Mouse (Mus musculus) olfactory bulb, adult 2 months (tissue): ENCODE measurements around the gene Ewsr1. TPM values are rescaled to one million over a fixed set of nuclear protein-coding genes. Genes with fewer than 3 reads are reported as not detected.

Experiments
- H3K27ac ChIP-seq: fragments of 200-500 bp; 2 replicates; pipeline ENCODE4 v1.5.1; 2012; ENCODE audit warnings: low read depth, low read length; ENCODE audit not compliant: insufficient read depth
- H3K4me1 ChIP-seq: fragments of 200-500 bp; 2 replicates; pipeline ENCODE4 v1.6.1; 2012; ENCODE audit warnings: low read length; ENCODE audit not compliant: control insufficient read depth, insufficient read depth
- H3K4me3 ChIP-seq: fragments of 200-500 bp; 2 replicates; pipeline ENCODE4 v1.5.1; 2012; ENCODE audit warnings: mild to moderate bottlenecking, low read depth, low read length, moderate library complexity; ENCODE audit not compliant: insufficient read depth
- CTCF ChIP-seq: fragments of 200-500 bp; IDR thresholded peaks from 2 replicates; pipeline ENCODE4 v1.5.1; 2012; ENCODE audit warnings: low read depth, mild to moderate bottlenecking, low read length, moderate library complexity; ENCODE audit not compliant: insufficient read depth
- POLR2A ChIP-seq: fragments of 200-500 bp; IDR thresholded peaks from 2 replicates; pipeline ENCODE4 v1.6.1; 2012; ENCODE audit warnings: mild to moderate bottlenecking, low read depth, low read length, moderate library complexity; ENCODE audit not compliant: insufficient read depth
- WGBS: fragments of 180-500 bp; shearing (Covaris S2); methylation state at CpG from one replicate; pipeline ENCODE4 v1.1.7; 2018; 5-methylcytosine and 5-hydroxymethylcytosine counted together
- polyA plus RNA-seq: library from polyadenylated mRNA; stranded (reverse); fragments of >200 nt; gene quantifications from 2 replicates; pipeline ENCODE4 v1.2.4, GENCODE M21; 2012; ENCODE audit warnings: low replicate concordance; ENCODE audit not compliant: missing spikeins, insufficient read depth, insufficient read length

Ewsr1 gene
- 1,053 and 1,293 TPM in 2 replicates for polyA plus RNA-seq

DNA sequence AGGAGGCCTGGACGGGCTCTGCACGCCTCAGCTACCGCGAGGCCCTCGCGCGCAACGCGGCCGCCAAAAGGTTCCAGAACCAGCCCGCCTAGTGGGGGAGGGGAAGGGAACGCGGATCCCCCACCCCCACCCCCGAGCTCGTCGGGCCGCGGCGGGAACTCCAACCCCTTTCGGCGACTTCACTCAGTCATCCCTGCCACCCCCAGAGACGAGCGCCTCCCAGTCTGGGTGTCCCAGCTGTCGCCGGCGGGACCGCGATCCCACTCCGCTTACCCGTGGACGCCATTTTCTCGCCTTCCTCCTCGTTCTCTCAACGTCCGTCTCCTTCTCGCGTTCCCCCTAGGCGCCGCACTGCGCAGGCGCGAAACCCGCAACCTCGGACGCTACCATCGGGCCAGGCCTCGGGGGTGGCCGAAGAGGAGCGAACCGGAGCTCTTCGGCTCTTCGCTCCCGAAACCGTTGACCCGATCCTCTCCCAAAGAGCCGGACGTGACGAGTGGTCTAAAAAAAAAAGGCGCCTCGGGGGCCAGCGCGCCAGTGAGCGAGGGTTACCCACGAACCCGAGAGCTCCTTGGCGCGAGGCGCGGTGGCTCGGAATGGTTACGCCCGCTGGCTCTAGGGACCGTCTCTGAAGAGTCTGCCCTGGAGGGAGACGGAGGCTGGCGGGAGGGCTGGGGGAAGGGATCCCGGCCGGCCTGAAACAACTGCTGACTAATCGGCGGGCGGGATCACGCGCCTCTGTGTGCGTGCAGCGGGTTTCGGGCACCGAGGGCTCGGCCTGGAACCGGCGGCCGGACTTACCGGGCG is at the start of gene Ewsr1, which contains the start of gene Rhbdd3:
Gene Ewsr1 (minus strand): TSS at position 531 of the 807 bp plus-strand sequence.
Gene Rhbdd3 (plus strand): TSS at position 191 of the 807 bp plus-strand sequence.
- Histone ChIP-seq H3K4me1 (peaks cover 15% of the 10 kb centered on the region), H3K4me3 (peak within 1 kb of the TSS; percentile 89), H3K27ac (peak within 1 kb of the TSS; percentile 98)
- under 1% methylated on average over 92 of the region's 92 CpGs for WGBS
- TF ChIP-seq CTCF (no peak), POLR2A (peak; percentile 68)

- H3K4me1 ChIP-seq: peaks cover 14% of the 10 kb centered on the region
- no peak for TF ChIP-seq CTCF
- no peak for TF ChIP-seq POLR2A
- no peak overlapping the region for H3K4me3 ChIP-seq
- WGBS: 93% methylated on average over 3 of the region's 3 CpGs
- no peak overlapping the region for H3K27ac ChIP-seq
These were observed 46.5 kb upstream of the Ewsr1 start for GRCm38 (mm10) chr11:5145600-5145999.

GRCm38 (mm10) chr11:5141965-5142364 is 42.9 kb upstream of the Ewsr1 start:
- 96% methylated on average over 2 of the region's 2 CpGs for WGBS
- no peak overlapping the region for H3K27ac ChIP-seq
- no peak overlapping the region for H3K4me3 ChIP-seq
- H3K4me1 ChIP-seq: peaks cover 10% of the 10 kb centered on the region
- TF ChIP-seq CTCF: no peak
- no peak for TF ChIP-seq POLR2A

DNA sequence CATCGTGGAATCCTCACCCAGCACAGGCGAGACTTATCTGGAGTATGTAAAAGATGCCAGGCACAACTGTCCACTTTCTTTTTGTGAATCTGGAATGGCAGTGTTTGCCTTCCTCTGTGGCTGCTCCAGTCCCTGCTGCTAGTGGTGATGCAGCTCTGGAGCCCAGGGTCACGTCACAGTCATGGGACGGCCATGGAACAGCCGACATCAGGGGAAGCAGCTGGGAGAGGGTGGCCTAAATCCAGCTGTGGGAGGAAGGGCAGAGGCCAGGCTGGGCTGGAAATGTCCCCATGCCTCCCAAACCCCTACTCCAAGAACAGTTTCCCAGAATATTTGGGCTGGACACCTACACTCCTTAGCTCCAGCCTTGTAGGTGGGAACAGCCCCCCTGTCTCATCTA is 42.2 kb upstream of the Ewsr1 start:
- no peak for TF ChIP-seq POLR2A
- TF ChIP-seq CTCF: no peak
- no peak overlapping the region for H3K27ac ChIP-seq
- 92% methylated on average over 5 of the region's 5 CpGs for WGBS
- H3K4me1 ChIP-seq: peaks cover 7% of the 10 kb centered on the region
- H3K4me3 ChIP-seq: no peak overlapping the region

- Histone ChIP-seq H3K4me1 (peaks cover 7% of the 10 kb centered on the region), H3K27ac (no peak overlapping the region), H3K4me3 (no peak overlapping the region)
- WGBS: 44% methylated on average over 8 of the region's 8 CpGs
- TF ChIP-seq CTCF (no peak), POLR2A (no peak)
These were observed 41.6 kb upstream of the Ewsr1 start for GRCm38 (mm10) chr11:5140619-5141018.

GRCm38 (mm10) chr11:5139372-5139771 is 40.3 kb upstream of the Ewsr1 start:
- peaks cover 7% of the 10 kb centered on the region for H3K4me1 ChIP-seq
- 92% methylated on average over 9 of the region's 9 CpGs for WGBS
- H3K27ac ChIP-seq: no peak overlapping the region
- no peak for TF ChIP-seq CTCF
- H3K4me3 ChIP-seq: no peak overlapping the region

DNA sequence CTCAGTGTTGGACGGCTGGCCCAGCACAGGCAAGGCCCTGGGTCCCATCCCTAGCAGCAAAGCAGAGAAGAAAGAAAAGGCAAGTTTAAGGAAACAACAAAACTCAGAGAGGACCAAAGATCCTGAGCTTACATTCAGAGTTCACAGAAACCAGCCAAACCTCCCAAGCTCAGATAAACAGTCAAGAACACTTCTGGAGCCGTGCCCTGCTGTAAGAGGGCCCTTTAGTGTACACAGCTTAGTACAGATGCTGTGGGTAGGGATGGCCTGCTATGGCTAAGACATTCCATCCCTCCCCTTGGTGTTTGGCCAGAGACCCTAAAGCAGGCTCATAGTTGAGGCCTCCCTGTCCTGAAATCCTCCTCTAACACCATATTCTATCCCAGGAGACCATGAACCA is 39.6 kb upstream of the Ewsr1 start:
- TF ChIP-seq POLR2A (no peak), CTCF (no peak)
- Histone ChIP-seq H3K4me3 (no peak overlapping the region), H3K4me1 (peaks cover 7% of the 10 kb centered on the region), H3K27ac (no peak overlapping the region)
- WGBS: 87% methylated on average over 2 of the region's 2 CpGs

- WGBS: 81% methylated on average over 11 of the region's 11 CpGs
- H3K27ac ChIP-seq: no peak overlapping the region
- H3K4me3 ChIP-seq: no peak overlapping the region
- no peak for TF ChIP-seq POLR2A
- H3K4me1 ChIP-seq: peaks cover 7% of the 10 kb centered on the region
These were observed 36.8 kb upstream of the Ewsr1 start for GRCm38 (mm10) chr11:5135914-5136313.

DNA sequence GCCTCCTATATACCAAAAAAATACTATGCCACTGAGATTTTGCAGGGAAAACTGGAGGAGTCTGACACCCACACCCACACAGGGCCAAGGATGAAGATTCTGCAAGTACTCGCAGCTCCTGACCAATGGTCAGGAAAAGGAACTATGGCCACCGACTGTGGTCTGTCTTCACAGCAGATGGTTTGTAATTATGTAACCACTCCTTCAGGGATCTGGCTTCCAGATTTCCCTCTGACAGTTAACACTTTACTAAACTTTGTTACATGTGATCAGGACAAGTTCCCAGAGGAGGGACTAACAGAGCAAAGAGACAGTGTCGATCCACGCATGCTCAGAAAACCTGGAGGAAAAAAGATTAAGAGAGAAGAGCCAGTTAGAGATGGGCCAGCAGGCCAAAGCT is 33.7 kb upstream of the Ewsr1 start:
- Histone ChIP-seq H3K4me3 (no peak overlapping the region), H3K27ac (no peak overlapping the region), H3K4me1 (no peaks in the 10 kb centered on the region)
- whole genome bisulfite sequencing: 73% methylated on average over 4 of the region's 4 CpGs
- TF ChIP-seq POLR2A (no peak), CTCF (no peak)
